Mouse (Mus musculus) kidney, embryonic 15.5 days (tissue): Measurements from ENCODE around the gene Cdkn1a. TPM values are rescaled to one million over a fixed set of nuclear protein-coding genes. Genes with fewer than 3 reads are reported as not detected.
"Not testable (repeated sequence)": the region's sequence is repeated elsewhere in the genome, so short reads cannot be mapped to it uniquely, and the experiment has no call there.

ENCODE experiments used
- ATAC-seq: fragments of 200-750 bp; cut with Nextera tagmentation; replicated peaks from 2 replicates; pipeline ENCODE4 v1.8.0; 2017; ENCODE audit warnings: moderate TSS enrichment; ENCODE audit not compliant: low FRiP score
- H3K27ac ChIP-seq: fragments of 300-500 bp; sonication (generic); 2 replicates; pipeline ENCODE4 v1.5.1; 2015; ENCODE audit warnings: mild to moderate bottlenecking, inconsistent platforms
- H3K27me3 ChIP-seq: fragments of 300-500 bp; sonication (generic); 2 replicates; pipeline ENCODE4 v1.6.1; 2015; ENCODE audit warnings: inconsistent platforms
- H3K36me3 ChIP-seq: fragments of 300-500 bp; sonication (generic); 2 replicates; pipeline ENCODE4 v1.6.1; 2015; ENCODE audit warnings: inconsistent platforms
- H3K4me1 ChIP-seq: fragments of 300-500 bp; sonication (generic); 2 replicates; pipeline ENCODE4 v1.6.1; 2015; ENCODE audit warnings: inconsistent platforms
- H3K4me2 ChIP-seq: fragments of 300-500 bp; sonication (generic); 2 replicates; pipeline ENCODE4 v1.6.1; 2015; ENCODE audit warnings: moderate library complexity, mild to moderate bottlenecking, inconsistent platforms
- H3K4me3 ChIP-seq: fragments of 300-500 bp; sonication (generic); replicated peaks from 2 replicates; pipeline ENCODE4 v1.5.1; 2015; ENCODE audit warnings: mild to moderate bottlenecking, inconsistent platforms
- H3K9ac ChIP-seq: fragments of 300-500 bp; sonication (generic); 2 replicates; pipeline ENCODE4 v1.6.1; 2015; ENCODE audit warnings: mild to moderate bottlenecking, inconsistent platforms
- H3K9me3 ChIP-seq: fragments of 300-500 bp; sonication (generic); replicated peaks from 2 replicates; pipeline ENCODE4 v1.6.1; 2016; ENCODE audit warnings: inconsistent platforms
- WGBS: fragments of 180-500 bp; shearing (Covaris S2); methylation state at CpG from one replicate; pipeline ENCODE4 v1.1.7; 2015; ENCODE audit warnings: mixed read lengths; 5-methylcytosine and 5-hydroxymethylcytosine counted together
- polyA plus RNA-seq: library from polyadenylated mRNA; unstranded; fragments of >200 nt; fragmentation: Nextera tagmentation; extraction: Ambion mirVana; gene quantifications from 2 replicates; pipeline ENCODE4 v1.2.1, GENCODE M21; 2015

Cdkn1a gene
- polyA plus RNA-seq, 1 experiment from 2014 or later, result 62.2 TPM

- 0 out of 2 replicates have a peak overlapping the region, but pooled peaks have one; percentile 34 for H3K27ac ChIP-seq
- 7% methylated on average over 36 of the region's 36 CpGs for WGBS
Measured at GRCm38 (mm10) chr17:29093110-29093952, 2.6 kb downstream of the Cdkn1a start.

GRCm38 (mm10) chr17:29093961-29094309, 3.2 kb downstream of the Cdkn1a start:
- Histone ChIP-seq H3K4me3 (peak overlapping the region; percentile 57), H3K36me3 (peaks cover 4% of the 10 kb centered on the region; the same call in 1 of the 2 replicates), H3K9me3 (no peaks in the 10 kb centered on the region), H3K27me3 (peaks cover 28% of the 10 kb centered on the region), H3K4me2 (peak overlapping the region; percentile 91), H3K9ac (peak overlapping the region; percentile 61), H3K27ac (0 out of 2 replicates have a peak overlapping the region, but pooled peaks have one; percentile 34), H3K4me1 (peaks cover 42% of the 10 kb centered on the region)
- WGBS, result under 1% methylated on average over 24 of the region's 24 CpGs
- peak; percentile 38 for ATAC-seq

More at GRCm38 (mm10) chr17:29093110-29093952, 2.6 kb downstream of the Cdkn1a start:
- peak overlapping the region; percentile 61 for H3K9ac ChIP-seq
- no peaks in the 10 kb centered on the region for H3K9me3 ChIP-seq
- H3K36me3 ChIP-seq, result peaks cover under 1% of the 10 kb centered on the region; the same call in 1 of the 2 replicates
- H3K4me1 ChIP-seq, result peaks cover 42% of the 10 kb centered on the region
- peak; percentile 87 for ATAC-seq
- H3K4me3 ChIP-seq, result peak overlapping the region; percentile 57
- H3K4me2 ChIP-seq, result peak overlapping the region; percentile 91
- peaks cover 28% of the 10 kb centered on the region for H3K27me3 ChIP-seq

GRCm38 (mm10) chr17:29094310-29095181, 3.8 kb downstream of the Cdkn1a start:
- Histone ChIP-seq H3K27me3 (peaks cover 28% of the 10 kb centered on the region), H3K36me3 (peaks cover 4% of the 10 kb centered on the region; the same call in 1 of the 2 replicates), H3K4me1 (peaks cover 42% of the 10 kb centered on the region), H3K9me3 (no peaks in the 10 kb centered on the region), H3K4me3 (peak overlapping the region; percentile 57), H3K27ac (peak overlapping the region; percentile 34), H3K4me2 (peak overlapping the region; percentile 91), H3K9ac (peak overlapping the region; percentile 61)
- ATAC-seq, result peak; percentile 44
- under 1% methylated on average over 71 of the region's 71 CpGs for WGBS

- H3K9me3 ChIP-seq, result no peaks in the 10 kb centered on the region
- WGBS, result 0% methylated on average over 43 of the region's 44 CpGs
- H3K27ac ChIP-seq, result peak overlapping the region; percentile 29
Measured at GRCm38 (mm10) chr17:29095201-29095733, 4.5 kb downstream of the Cdkn1a start.

GRCm38 (mm10) chr17:29096245-29096644, 5.5 kb downstream of the Cdkn1a start:
- no peak overlapping the region for H3K4me3 ChIP-seq
- no peak overlapping the region for H3K27ac ChIP-seq
- no peaks in the 10 kb centered on the region for H3K9me3 ChIP-seq
- 89% methylated on average over 6 of the region's 6 CpGs for WGBS
- H3K36me3 ChIP-seq, result peaks cover 4% of the 10 kb centered on the region
- H3K4me2 ChIP-seq, result peak overlapping the region; percentile 91; the same call in 1 of the 2 replicates
- peaks cover 24% of the 10 kb centered on the region for H3K27me3 ChIP-seq
- no peak overlapping the region for H3K9ac ChIP-seq
- peaks cover 42% of the 10 kb centered on the region for H3K4me1 ChIP-seq
- no peak for ATAC-seq

More at GRCm38 (mm10) chr17:29095201-29095733, 4.5 kb downstream of the Cdkn1a start:
- peak overlapping the region; percentile 61 for H3K9ac ChIP-seq
- H3K4me1 ChIP-seq, result peaks cover 42% of the 10 kb centered on the region
- peaks cover 28% of the 10 kb centered on the region for H3K27me3 ChIP-seq
- peak; percentile 76 for ATAC-seq
- H3K4me3 ChIP-seq, result peak overlapping the region; percentile 57
- H3K36me3 ChIP-seq, result peaks cover 4% of the 10 kb centered on the region
- H3K4me2 ChIP-seq, result peak overlapping the region; percentile 91

GRCm38 (mm10) chr17:29096851-29097561, 6.2 kb downstream of the Cdkn1a start:
- ATAC-seq, result no peak
- Histone ChIP-seq H3K4me1 (peaks cover 42% of the 10 kb centered on the region), H3K4me2 (no peak overlapping the region), H3K9ac (no peak overlapping the region), H3K9me3 (no peaks in the 10 kb centered on the region), H3K4me3 (no peak overlapping the region), H3K36me3 (peaks cover 4% of the 10 kb centered on the region), H3K27ac (no peak overlapping the region), H3K27me3 (peaks cover 24% of the 10 kb centered on the region)
- 72% methylated on average over 7 of the region's 7 CpGs for WGBS

- no peak overlapping the region for H3K4me3 ChIP-seq
- WGBS, result 97% methylated on average over 24 of the region's 24 CpGs
- no peak overlapping the region for H3K4me2 ChIP-seq
- peaks cover 36% of the 10 kb centered on the region for H3K4me1 ChIP-seq
- H3K36me3 ChIP-seq, result peaks cover 4% of the 10 kb centered on the region
- no peak overlapping the region for H3K9ac ChIP-seq
- peaks cover 11% of the 10 kb centered on the region for H3K27me3 ChIP-seq
- no peak overlapping the region for H3K27ac ChIP-seq
- H3K9me3 ChIP-seq, result no peaks in the 10 kb centered on the region
- ATAC-seq, result no peak
Measured at GRCm38 (mm10) chr17:29098291-29098690, 7.5 kb downstream of the Cdkn1a start.

GRCm38 (mm10) chr17:29099076-29099475, 8.3 kb downstream of the Cdkn1a start:
- Histone ChIP-seq H3K9me3 (no peaks in the 10 kb centered on the region), H3K4me2 (no peak overlapping the region), H3K27ac (no peak overlapping the region), H3K36me3 (peaks cover 4% of the 10 kb centered on the region), H3K27me3 (peaks cover 8% of the 10 kb centered on the region), H3K4me1 (peaks cover 28% of the 10 kb centered on the region), H3K9ac (no peak overlapping the region), H3K4me3 (no peak overlapping the region)
- ATAC-seq, result no peak
- WGBS, result 91% methylated on average over 8 of the region's 8 CpGs

- H3K9ac ChIP-seq, result no peak overlapping the region
- no peak overlapping the region for H3K27ac ChIP-seq
- peaks cover 4% of the 10 kb centered on the region for H3K36me3 ChIP-seq
- no peak overlapping the region for H3K4me3 ChIP-seq
- H3K4me2 ChIP-seq, result no peak overlapping the region
- H3K4me1 ChIP-seq, result peaks cover 15% of the 10 kb centered on the region; the same call in 1 of the 2 replicates
- no peaks in the 10 kb centered on the region for H3K9me3 ChIP-seq
- WGBS, result 90% methylated on average over 7 of the region's 7 CpGs
- ATAC-seq, result no peak
- H3K27me3 ChIP-seq, result no peaks in the 10 kb centered on the region
Measured at GRCm38 (mm10) chr17:29100627-29101026, 9.9 kb downstream of the Cdkn1a start.

- not testable (repeated sequence) for H3K36me3 ChIP-seq, H3K27me3 ChIP-seq, ATAC-seq, H3K9me3 ChIP-seq, H3K9ac ChIP-seq, H3K4me2 ChIP-seq, H3K27ac ChIP-seq, H3K4me1 ChIP-seq, H3K4me3 ChIP-seq
- WGBS, result 88% methylated on average over 6 of the region's 6 CpGs
Measured at GRCm38 (mm10) chr17:29110356-29110755, 19.6 kb downstream of the Cdkn1a start.

- Histone ChIP-seq H3K36me3 (no peaks in the 10 kb centered on the region), H3K4me3 (no peak overlapping the region), H3K9me3 (no peaks in the 10 kb centered on the region), H3K4me2 (no peak overlapping the region), H3K4me1 (no peaks in the 10 kb centered on the region), H3K27ac (no peak overlapping the region), H3K9ac (no peak overlapping the region), H3K27me3 (no peaks in the 10 kb centered on the region)
- no peak for ATAC-seq
- 82% methylated on average over 5 of the region's 5 CpGs for WGBS
Measured at GRCm38 (mm10) chr17:29111332-29111731, 20.6 kb downstream of the Cdkn1a start.
